Mouse (Mus musculus) stomach, embryonic 14.5 days (tissue): ENCODE measurements around the gene Slc25a33. TPM values are rescaled to one million over a fixed set of nuclear protein-coding genes. Genes with fewer than 3 reads are reported as not detected.
A peak's percentile ranks its signal among the peaks of the same experiment; 100 is the strongest.

ENCODE experiments used
- ATAC-seq: fragments of 200-750 bp; cut with Nextera tagmentation; 2 replicates; pipeline ENCODE4 v1.8.0; 2017; ENCODE audit warnings: low read depth, moderate TSS enrichment; ENCODE audit not compliant: insufficient number of reproducible peaks, insufficient read depth, low FRiP score
- H3K27ac ChIP-seq: fragments of 300-500 bp; sonication (generic); 2 replicates; pipeline ENCODE4 v1.5.1; 2014; ENCODE audit warnings: mild to moderate bottlenecking, low read length, moderate library complexity, mixed read lengths
- H3K27me3 ChIP-seq: fragments of 300-500 bp; sonication (generic); 2 replicates; pipeline ENCODE4 v1.6.1; 2014; ENCODE audit warnings: low read length, control low read depth, mixed read lengths; ENCODE audit not compliant: control insufficient read depth, insufficient read depth
- H3K36me3 ChIP-seq: fragments of 300-500 bp; sonication (generic); 2 replicates; pipeline ENCODE4 v1.6.1; 2014; ENCODE audit warnings: mild to moderate bottlenecking, control low read depth, low read length, moderate library complexity, mixed read lengths; ENCODE audit not compliant: control insufficient read depth, insufficient read depth
- H3K4me1 ChIP-seq: fragments of 300-500 bp; sonication (generic); 2 replicates; pipeline ENCODE4 v1.6.1; 2014; ENCODE audit warnings: low read length, control low read depth, mixed read lengths; ENCODE audit not compliant: control insufficient read depth, insufficient read depth
- H3K4me2 ChIP-seq: fragments of 300-500 bp; sonication (generic); replicated peaks from 2 replicates; pipeline ENCODE4 v1.6.1; 2014; ENCODE audit warnings: low read depth, low read length, control low read depth
- H3K4me3 ChIP-seq: fragments of 300-500 bp; sonication (generic); 2 replicates; pipeline ENCODE4 v1.5.1; 2014; ENCODE audit warnings: low read depth, low read length, control low read depth
- H3K9ac ChIP-seq: fragments of 300-500 bp; sonication (generic); replicated peaks from 2 replicates; pipeline ENCODE4 v1.6.1; 2014; ENCODE audit warnings: low read depth, mild to moderate bottlenecking, control low read depth, low read length, moderate library complexity, mixed read lengths
- H3K9me3 ChIP-seq: fragments of 300-500 bp; sonication (generic); 2 replicates; pipeline ENCODE4 v1.6.1; 2016; ENCODE audit warnings: low read depth, low read length, control low read depth; ENCODE audit not compliant: control insufficient read depth
- WGBS: fragments of 180-500 bp; shearing (Covaris S2); extraction: QIAGEN DNeasy Blood & Tissue Kit; methylation state at CpG from one replicate; pipeline ENCODE4 v1.1.7; 2014; 5-methylcytosine and 5-hydroxymethylcytosine counted together
- polyA plus RNA-seq: library from polyadenylated mRNA; unstranded; fragments of >200 nt; fragmentation: Nextera tagmentation; extraction: Ambion mirVana; gene quantifications from 2 replicates; pipeline ENCODE4 v1.2.1, GENCODE M21; 2014

The Slc25a33 gene
- polyA plus RNA-seq, 1 experiment from 2014 or later = 9.4 TPM

GRCm38 (mm10) chr4:149791470-149791869 lies 17.4 kb upstream of the Slc25a33 start:
- H3K4me3 ChIP-seq = no peak overlapping the region
- H3K4me2 ChIP-seq = no peak overlapping the region
- no peaks in the 10 kb centered on the region for H3K27me3 ChIP-seq
- H3K4me1 ChIP-seq = peaks cover 8% of the 10 kb centered on the region; the same call in 1 of the 2 replicates
- H3K27ac ChIP-seq = no peak overlapping the region
- no peak overlapping the region for H3K9ac ChIP-seq
- ATAC-seq = no peak
- 73% methylated on average over 4 of the region's 4 CpGs for WGBS
- no peaks in the 10 kb centered on the region for H3K36me3 ChIP-seq
- no peaks in the 10 kb centered on the region for H3K9me3 ChIP-seq

GRCm38 (mm10) chr4:149790969-149791368 lies 16.9 kb upstream of the Slc25a33 start:
- WGBS = 68% methylated on average over 2 of the region's 2 CpGs
- ATAC-seq = peak; percentile 69; the same call in 1 of the 2 replicates

DNA sequence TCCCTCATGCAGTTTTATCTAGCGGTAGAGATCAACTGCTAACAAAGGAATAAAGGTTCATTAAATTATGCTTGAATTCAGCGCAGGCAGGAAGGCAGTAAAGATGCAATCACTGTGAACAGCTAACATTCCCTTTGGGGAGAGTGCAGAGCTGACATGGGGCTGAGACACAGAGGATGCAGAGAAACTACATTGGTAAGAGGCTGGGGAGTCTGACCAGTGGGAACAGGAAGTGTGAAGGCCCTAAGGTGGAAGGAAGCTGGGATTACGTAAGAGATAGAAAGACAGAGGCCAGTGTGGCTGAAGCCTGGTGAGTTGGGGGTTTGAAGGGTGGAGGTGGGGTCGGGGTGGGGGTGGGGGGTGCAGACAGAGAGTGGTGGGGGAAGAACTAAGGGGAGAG lies 16.5 kb upstream of the Slc25a33 start:
- no peak for ATAC-seq
- H3K4me1 ChIP-seq = peaks cover 8% of the 10 kb centered on the region; the same call in 1 of the 2 replicates
- no peak overlapping the region for H3K4me3 ChIP-seq
- 61% methylated on average over 4 of the region's 4 CpGs for WGBS
- no peak overlapping the region for H3K27ac ChIP-seq
- no peaks in the 10 kb centered on the region for H3K36me3 ChIP-seq
- H3K27me3 ChIP-seq = no peaks in the 10 kb centered on the region
- no peak overlapping the region for H3K9ac ChIP-seq
- no peak overlapping the region for H3K4me2 ChIP-seq
- H3K9me3 ChIP-seq = no peaks in the 10 kb centered on the region

More at GRCm38 (mm10) chr4:149790969-149791368, 16.9 kb upstream of the Slc25a33 start:
- H3K36me3 ChIP-seq = no peaks in the 10 kb centered on the region
- H3K27me3 ChIP-seq = no peaks in the 10 kb centered on the region
- H3K4me3 ChIP-seq = no peak overlapping the region
- H3K9ac ChIP-seq = no peak overlapping the region
- H3K9me3 ChIP-seq = no peaks in the 10 kb centered on the region
- peaks cover 8% of the 10 kb centered on the region; the same call in 1 of the 2 replicates for H3K4me1 ChIP-seq
- no peak overlapping the region for H3K27ac ChIP-seq
- no peak overlapping the region for H3K4me2 ChIP-seq

- ATAC-seq = no peak
- H3K9me3 ChIP-seq = no peaks in the 10 kb centered on the region
- H3K4me3 ChIP-seq = no peak overlapping the region
- no peak overlapping the region for H3K9ac ChIP-seq
- H3K36me3 ChIP-seq = no peaks in the 10 kb centered on the region
- H3K27ac ChIP-seq = no peak overlapping the region
- no peak overlapping the region for H3K4me2 ChIP-seq
- H3K4me1 ChIP-seq = peaks cover 8% of the 10 kb centered on the region; the same call in 1 of the 2 replicates
- no peaks in the 10 kb centered on the region for H3K27me3 ChIP-seq
- WGBS = 79% methylated on average over 13 of the region's 13 CpGs
Measured at GRCm38 (mm10) chr4:149789421-149790194, 15.5 kb upstream of the Slc25a33 start.

- 86% methylated on average over 5 of the region's 5 CpGs for WGBS
- Histone ChIP-seq H3K27ac (no peak overlapping the region), H3K36me3 (no peaks in the 10 kb centered on the region), H3K4me3 (no peak overlapping the region), H3K4me1 (peaks cover 13% of the 10 kb centered on the region), H3K4me2 (no peak overlapping the region), H3K27me3 (no peaks in the 10 kb centered on the region), H3K9ac (no peak overlapping the region), H3K9me3 (no peaks in the 10 kb centered on the region)
- no peak for ATAC-seq
Measured at GRCm38 (mm10) chr4:149784901-149785300, 10.8 kb upstream of the Slc25a33 start.

DNA sequence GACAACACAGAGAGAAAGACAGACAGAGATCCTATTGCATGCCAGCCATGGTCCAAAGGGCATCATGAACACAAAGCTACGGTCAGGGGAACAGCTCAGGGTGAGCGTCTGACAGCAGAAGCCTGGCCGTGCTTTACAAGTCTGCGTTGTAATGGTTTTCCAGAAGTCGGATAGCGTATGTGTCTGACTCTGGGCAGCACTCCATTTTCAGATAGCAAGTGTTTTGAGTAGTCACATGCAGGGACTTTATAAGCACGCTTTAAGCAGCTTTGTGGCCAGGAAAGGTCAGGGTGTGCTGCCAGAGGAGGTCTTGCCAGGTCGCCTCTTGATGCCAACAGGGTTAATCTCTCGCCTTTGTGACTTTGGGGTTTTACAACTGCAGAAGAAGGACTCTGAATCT lies 10.3 kb upstream of the Slc25a33 start:
- Histone ChIP-seq H3K27me3 (no peaks in the 10 kb centered on the region), H3K9ac (no peak overlapping the region), H3K27ac (no peak overlapping the region), H3K4me2 (no peak overlapping the region), H3K4me1 (peaks cover 8% of the 10 kb centered on the region; the same call in 1 of the 2 replicates), H3K9me3 (no peaks in the 10 kb centered on the region), H3K36me3 (no peaks in the 10 kb centered on the region), H3K4me3 (no peak overlapping the region)
- WGBS = 86% methylated on average over 9 of the region's 9 CpGs
- ATAC-seq = no peak

GRCm38 (mm10) chr4:149782975-149783374 lies 8.9 kb upstream of the Slc25a33 start:
- peak overlapping the region; percentile 58; the same call in 1 of the 2 replicates for H3K27ac ChIP-seq
- 66% methylated on average over 8 of the region's 8 CpGs for WGBS
- no peak for ATAC-seq

DNA sequence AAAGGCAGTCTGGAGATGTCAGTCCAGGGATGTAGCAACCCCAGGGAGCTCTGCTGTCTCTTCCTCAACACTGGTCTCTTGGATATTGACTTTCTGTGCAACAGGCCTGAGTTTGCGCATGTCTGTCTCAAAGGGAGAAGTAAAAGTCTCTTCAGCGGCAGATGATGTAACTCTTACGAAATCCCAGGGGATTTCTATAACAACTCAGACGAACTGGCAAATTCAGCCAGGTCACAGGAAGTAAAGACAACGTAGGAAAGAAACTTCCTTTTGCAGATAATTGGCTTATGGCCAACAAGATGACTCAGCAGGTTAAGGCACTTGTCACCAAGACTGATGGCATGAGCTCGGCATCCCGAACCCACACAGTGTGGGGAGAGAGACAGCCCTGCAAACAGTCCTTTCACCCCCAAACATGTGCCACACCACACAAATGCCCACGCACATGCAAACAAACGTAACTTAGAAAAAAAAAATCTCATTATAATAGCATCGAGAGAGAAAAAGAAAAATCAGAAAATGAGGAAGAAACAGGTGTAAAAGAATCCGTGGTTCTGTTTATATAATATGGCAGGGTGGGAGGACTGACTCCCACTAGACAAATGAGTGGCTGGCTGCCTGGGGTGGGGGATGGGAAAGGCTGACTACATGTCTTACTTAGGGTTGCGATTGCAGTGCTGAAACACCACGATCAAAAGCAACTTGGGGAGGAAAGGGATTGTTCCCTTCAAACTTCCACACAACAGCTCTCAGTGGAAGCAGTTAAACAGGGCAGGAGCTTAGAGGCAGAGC lies 6.7 kb upstream of the Slc25a33 start:
- ATAC-seq = no peak
- Histone ChIP-seq H3K9me3 (no peaks in the 10 kb centered on the region), H3K27me3 (no peaks in the 10 kb centered on the region), H3K27ac (peak overlapping the region; percentile 11; the same call in 1 of the 2 replicates), H3K4me1 (peaks cover 13% of the 10 kb centered on the region), H3K36me3 (no peaks in the 10 kb centered on the region), H3K4me2 (no peak overlapping the region), H3K9ac (no peak overlapping the region), H3K4me3 (no peak overlapping the region)
- whole genome bisulfite sequencing = 36% methylated on average over 13 of the region's 13 CpGs

More at GRCm38 (mm10) chr4:149782975-149783374, 8.9 kb upstream of the Slc25a33 start:
- Histone ChIP-seq H3K4me1 (peaks cover 8% of the 10 kb centered on the region; the same call in 1 of the 2 replicates), H3K4me3 (no peak overlapping the region), H3K27me3 (no peaks in the 10 kb centered on the region), H3K9ac (no peak overlapping the region), H3K9me3 (no peaks in the 10 kb centered on the region), H3K36me3 (no peaks in the 10 kb centered on the region), H3K4me2 (no peak overlapping the region)
